In genomic region chr1:182565351-182565835, GRCm38 (mm10) we compare ENCODE assay signal across 16 mouse cellular contexts. TPM values are rescaled to one million over a fixed set of nuclear protein-coding genes. Genes with fewer than 3 reads are reported as not detected.
"Had no signal": no experiment of that assay in that cellular context is flagged by ENCODE, and none has a peak within 500 bp of the region (broad histone marks: within the 10 kb centered on the region; RNA-seq: fewer than 3 reads in every experiment).

No protein-coding gene starts in this region.

- H3K4me2 ChIP-seq: liver, embryonic 11.5 days; liver, embryonic 15.5 days had no signal

- H3K27me3 ChIP-seq: liver, embryonic 15.5 days had no signal

- H3K9ac ChIP-seq: liver, embryonic 15.5 days had no signal

- H3K4me3 ChIP-seq: left cerebral cortex, adult 2 months; limb, embryonic 10.5 days; liver, embryonic 15.5 days; myocyte had no signal

- H3K9me3 ChIP-seq: limb, embryonic 10.5 days; liver, embryonic 15.5 days had no signal

- H3K36me3 ChIP-seq: limb, embryonic 10.5 days; liver, embryonic 15.5 days had no signal

- H3K27ac ChIP-seq: left cerebral cortex, adult 2 months; limb, embryonic 10.5 days; liver, embryonic 15.5 days had no signal

- DNase-seq: kidney, adult 8-10 months; kidney, postnatal 25 days; lung, adult 2 months; midbrain, embryonic 14.5 days; right cerebral cortex, postnatal 14 days; thymus, postnatal 36 days had no signal

RNA-seq across cellular contexts. Expression of gene Capn8, which starts 0.6 kb away (rescaled TPM):
- total RNA-seq: layer of hippocampus, postnatal 25 days; left cerebral cortex, adult 2 months; megakaryocyte progenitor cell, adult 5-6 weeks; neutrophil, adult 5-6 weeks had no signal
- polyA plus RNA-seq: kidney, embryonic 16.5 days; limb, embryonic 10.5 days; liver, embryonic 11.5 days; liver, embryonic 15.5 days; midbrain, embryonic 14.5 days; myocyte; neural tube, embryonic 11.5 days had no signal
